Mouse (Mus musculus): Measurements from ENCODE around the gene Fpr2. TPM values are rescaled to one million over a fixed set of nuclear protein-coding genes. Genes with fewer than 3 reads are reported as not detected.

Gene Fpr2
- polyA plus RNA-seq, 1 experiment from 2014 or later, result 0.31 TPM

GRCm38 (mm10) chr17:17870892-17871550 is 16.6 kb upstream of the Fpr2 start:
- Histone ChIP-seq H3K4me3 (ENCODE audit: low read length) (no peak overlapping the region), H3K36me3 (ENCODE audit: control insufficient read depth, insufficient read depth, low read length) (no peaks in the 10 kb centered on the region), H3K27me3 (replicated peaks; ENCODE audit: control insufficient read depth, insufficient read depth, low read length) (no peaks in the 10 kb centered on the region), H3K4me2 (ENCODE audit: low read length) (no peak overlapping the region), H3K27ac (ENCODE audit: low read depth, low read length) (no peak overlapping the region), H3K9me3 (ENCODE audit: control insufficient read depth, low read length) (no peaks in the 10 kb centered on the region), H3K4me1 (ENCODE audit: control insufficient read depth, insufficient read depth, low read depth, low read length) (no peaks in the 10 kb centered on the region), H3K9ac (ENCODE audit: low read depth, low read length) (no peak overlapping the region)
- 84% methylated on average over 2 of the region's 2 CpGs for WGBS
- ATAC-seq, result no peak

- no peak for ATAC-seq
- no peak overlapping the region for H3K27ac ChIP-seq (ENCODE audit: low read depth, low read length)
- 81% methylated on average over 2 of the region's 2 CpGs for WGBS
- no peaks in the 10 kb centered on the region for H3K27me3 ChIP-seq (replicated peaks; ENCODE audit: control insufficient read depth, insufficient read depth, low read length)
- H3K4me1 ChIP-seq (ENCODE audit: control insufficient read depth, insufficient read depth, low read depth, low read length), result no peaks in the 10 kb centered on the region
- no peaks in the 10 kb centered on the region for H3K36me3 ChIP-seq (ENCODE audit: control insufficient read depth, insufficient read depth, low read length)
- no peak overlapping the region for H3K4me3 ChIP-seq (ENCODE audit: low read length)
- no peak overlapping the region for H3K4me2 ChIP-seq (ENCODE audit: low read length)
- H3K9ac ChIP-seq (ENCODE audit: low read depth, low read length), result no peak overlapping the region
- no peaks in the 10 kb centered on the region for H3K9me3 ChIP-seq (ENCODE audit: control insufficient read depth, low read length)
Measured at GRCm38 (mm10) chr17:17871697-17872096, 15.9 kb upstream of the Fpr2 start.

GRCm38 (mm10) chr17:17879347-17879746 is 8.3 kb upstream of the Fpr2 start:
- no peak overlapping the region for H3K4me2 ChIP-seq (ENCODE audit: low read length)
- H3K9me3 ChIP-seq (ENCODE audit: control insufficient read depth, low read length), result no peaks in the 10 kb centered on the region
- WGBS, result 94% methylated on average over 1 of the region's 1 CpGs
- no peaks in the 10 kb centered on the region for H3K4me1 ChIP-seq (ENCODE audit: control insufficient read depth, insufficient read depth, low read depth, low read length)
- H3K27ac ChIP-seq (ENCODE audit: low read depth, low read length), result no peak overlapping the region
- no peaks in the 10 kb centered on the region for H3K27me3 ChIP-seq (replicated peaks; ENCODE audit: control insufficient read depth, insufficient read depth, low read length)
- no peaks in the 10 kb centered on the region for H3K36me3 ChIP-seq (ENCODE audit: control insufficient read depth, insufficient read depth, low read length)
- no peak overlapping the region for H3K9ac ChIP-seq (ENCODE audit: low read depth, low read length)
- ATAC-seq, result no peak
- H3K4me3 ChIP-seq (ENCODE audit: low read length), result no peak overlapping the region

GRCm38 (mm10) chr17:17882672-17883071 is 5.0 kb upstream of the Fpr2 start:
- no peak overlapping the region for H3K4me3 ChIP-seq (ENCODE audit: low read length)
- H3K27me3 ChIP-seq (replicated peaks; ENCODE audit: control insufficient read depth, insufficient read depth, low read length), result no peaks in the 10 kb centered on the region
- no peak overlapping the region for H3K27ac ChIP-seq (ENCODE audit: low read depth, low read length)
- no peak overlapping the region for H3K4me2 ChIP-seq (ENCODE audit: low read length)
- H3K9ac ChIP-seq (ENCODE audit: low read depth, low read length), result no peak overlapping the region
- no peaks in the 10 kb centered on the region for H3K36me3 ChIP-seq (ENCODE audit: control insufficient read depth, insufficient read depth, low read length)
- ATAC-seq, result no peak
- no peaks in the 10 kb centered on the region for H3K9me3 ChIP-seq (ENCODE audit: control insufficient read depth, low read length)
- H3K4me1 ChIP-seq (ENCODE audit: control insufficient read depth, insufficient read depth, low read depth, low read length), result no peaks in the 10 kb centered on the region
- WGBS, result 88% methylated on average over 3 of the region's 3 CpGs

DNA sequence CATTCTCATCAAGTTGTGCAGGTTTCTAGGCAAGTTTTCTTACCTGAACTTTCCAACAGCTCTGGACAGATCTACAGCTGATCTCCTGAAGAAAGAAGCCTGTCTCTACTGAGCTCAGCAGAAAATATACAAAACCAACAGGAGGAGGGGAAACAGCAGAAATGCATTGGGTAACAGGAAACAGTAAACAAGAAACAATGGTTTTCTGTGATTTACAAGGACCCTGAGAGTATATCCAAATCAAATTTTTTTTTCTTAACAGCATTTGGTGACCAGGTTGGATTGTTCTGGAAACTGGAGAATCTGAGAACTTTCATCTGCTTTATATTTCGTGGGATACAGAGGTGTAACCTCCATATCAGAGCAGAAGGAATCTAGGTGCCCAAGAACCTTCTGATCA is 3.8 kb upstream of the Fpr2 start, which contains the start of gene Fpr1:
TSS of gene Fpr1 (minus strand) at position 101 of the 400 bp plus-strand sequence.
- no peak for ATAC-seq
- 55% methylated on average over 1 of the region's 1 CpGs for WGBS
- no peak within 1 kb of the TSS for H3K27ac ChIP-seq (ENCODE audit: low read depth, low read length)
- H3K36me3 ChIP-seq (ENCODE audit: control insufficient read depth, insufficient read depth, low read length), result no peaks in the 10 kb centered on the region
- H3K4me2 ChIP-seq (ENCODE audit: low read length), result no peak within 1 kb of the TSS
- H3K4me1 ChIP-seq (ENCODE audit: control insufficient read depth, insufficient read depth, low read depth, low read length), result no peaks in the 10 kb centered on the region
- no peak within 1 kb of the TSS for H3K9ac ChIP-seq (ENCODE audit: low read depth, low read length)
- no peaks in the 10 kb centered on the region for H3K27me3 ChIP-seq (replicated peaks; ENCODE audit: control insufficient read depth, insufficient read depth, low read length)
- no peak within 1 kb of the TSS for H3K4me3 ChIP-seq (ENCODE audit: low read length)
- H3K9me3 ChIP-seq (ENCODE audit: control insufficient read depth, low read length), result no peaks in the 10 kb centered on the region

DNA sequence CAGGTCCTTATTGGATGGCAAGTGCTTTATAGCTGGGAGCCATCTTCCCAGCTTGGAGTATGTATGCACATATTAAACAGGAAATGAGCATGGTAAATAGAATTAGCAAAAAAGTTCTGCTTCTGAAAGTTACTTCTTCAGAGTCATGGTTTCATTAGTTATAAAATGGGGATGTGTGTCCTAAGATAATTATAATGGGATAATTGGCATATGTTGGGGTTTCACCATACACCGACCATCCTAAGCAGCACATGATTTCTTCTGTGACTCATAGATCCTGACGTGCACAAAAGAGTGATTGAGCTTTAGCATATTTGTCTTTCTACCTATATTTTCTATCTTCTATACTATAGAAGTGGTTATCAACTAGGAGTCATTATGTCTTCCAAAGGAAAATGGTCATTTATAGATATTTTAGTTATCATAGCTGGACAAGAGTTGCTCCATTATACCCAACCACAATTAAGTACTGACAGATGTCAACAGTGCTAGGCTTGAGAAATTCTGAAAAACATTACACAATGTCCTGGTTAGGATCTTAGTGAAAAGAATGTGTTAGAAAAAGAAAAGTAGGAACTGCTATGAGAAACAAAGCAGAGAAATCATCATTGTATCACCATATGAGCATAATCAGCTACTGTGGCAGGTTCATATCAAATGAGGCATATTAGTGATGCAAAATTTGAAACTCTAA is 2.3 kb downstream of the Fpr2 start:
- Histone ChIP-seq H3K27me3 (replicated peaks; ENCODE audit: control insufficient read depth, insufficient read depth, low read length) (no peaks in the 10 kb centered on the region), H3K27ac (ENCODE audit: low read depth, low read length) (no peak overlapping the region), H3K4me3 (ENCODE audit: low read length) (no peak overlapping the region), H3K36me3 (ENCODE audit: control insufficient read depth, insufficient read depth, low read length) (no peaks in the 10 kb centered on the region), H3K4me1 (ENCODE audit: control insufficient read depth, insufficient read depth, low read depth, low read length) (no peaks in the 10 kb centered on the region), H3K9ac (ENCODE audit: low read depth, low read length) (no peak overlapping the region), H3K4me2 (ENCODE audit: low read length) (no peak overlapping the region), H3K9me3 (ENCODE audit: control insufficient read depth, low read length) (no peaks in the 10 kb centered on the region)
- no peak for ATAC-seq
- 88% methylated on average over 2 of the region's 2 CpGs for WGBS

GRCm38 (mm10) chr17:17896039-17896438 is 8.4 kb downstream of the Fpr2 start:
- 5% methylated on average over 4 of the region's 4 CpGs for WGBS
- H3K4me2 ChIP-seq (ENCODE audit: low read length), result no peak overlapping the region
- H3K4me1 ChIP-seq (ENCODE audit: control insufficient read depth, insufficient read depth, low read depth, low read length), result no peaks in the 10 kb centered on the region

DNA sequence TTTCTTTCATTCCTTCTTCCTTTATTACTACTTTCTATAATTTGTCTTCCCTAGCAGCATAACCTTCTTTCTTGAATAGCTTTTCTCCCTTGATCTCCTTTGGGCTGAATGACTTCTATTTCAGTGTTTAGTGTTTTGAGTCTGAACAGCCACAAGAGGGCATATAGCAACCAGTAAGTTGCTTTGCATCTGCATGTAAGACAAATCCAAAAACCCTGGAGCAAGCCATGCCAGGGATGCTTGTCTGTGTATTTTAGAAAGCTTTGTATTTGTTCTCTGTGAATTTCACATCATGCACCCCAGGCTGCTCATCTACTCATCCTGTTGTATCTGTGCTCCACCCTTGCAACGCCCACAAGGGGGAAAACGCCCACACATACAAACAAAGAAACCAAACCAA is 11.6 kb downstream of the Fpr2 start:
- peak; percentile 84; the same call in 1 of the 2 replicates for ATAC-seq

More at GRCm38 (mm10) chr17:17896039-17896438, 8.4 kb downstream of the Fpr2 start:
- H3K9ac ChIP-seq (ENCODE audit: low read depth, low read length), result no peak overlapping the region
- no peaks in the 10 kb centered on the region for H3K36me3 ChIP-seq (ENCODE audit: control insufficient read depth, insufficient read depth, low read length)
- ATAC-seq, result no peak
- H3K27me3 ChIP-seq (replicated peaks; ENCODE audit: control insufficient read depth, insufficient read depth, low read length), result no peaks in the 10 kb centered on the region
- H3K4me3 ChIP-seq (ENCODE audit: low read length), result no peak overlapping the region
- H3K27ac ChIP-seq (ENCODE audit: low read depth, low read length), result no peak overlapping the region
- no peaks in the 10 kb centered on the region for H3K9me3 ChIP-seq (ENCODE audit: control insufficient read depth, low read length)

DNA sequence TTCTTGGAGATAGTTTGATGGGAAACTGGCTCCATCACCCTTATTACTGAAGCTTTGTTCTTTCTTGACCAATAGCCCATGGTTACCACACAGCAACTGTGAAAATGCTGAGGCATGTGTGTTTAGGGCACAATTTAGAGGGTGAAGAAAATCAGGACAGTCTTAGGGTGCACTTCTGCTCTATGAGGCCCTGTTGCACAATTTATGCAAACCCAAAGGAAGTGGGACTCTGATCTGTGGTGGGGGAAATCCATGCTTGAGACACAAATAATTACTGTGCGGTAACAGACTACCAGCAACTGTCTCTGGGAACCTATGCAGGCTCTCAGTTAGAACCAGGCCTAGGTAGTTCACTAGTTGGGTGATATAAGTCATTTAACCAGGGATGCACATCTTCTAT is 13.1 kb downstream of the Fpr2 start:
- ATAC-seq, result no peak
- H3K9ac ChIP-seq (ENCODE audit: low read depth, low read length), result no peak overlapping the region
- no peak overlapping the region for H3K27ac ChIP-seq (ENCODE audit: low read depth, low read length)
- H3K4me2 ChIP-seq (ENCODE audit: low read length), result no peak overlapping the region
- no peaks in the 10 kb centered on the region for H3K4me1 ChIP-seq (ENCODE audit: control insufficient read depth, insufficient read depth, low read depth, low read length)
- H3K27me3 ChIP-seq (replicated peaks; ENCODE audit: control insufficient read depth, insufficient read depth, low read length), result no peaks in the 10 kb centered on the region
- H3K36me3 ChIP-seq (ENCODE audit: control insufficient read depth, insufficient read depth, low read length), result no peaks in the 10 kb centered on the region
- no peaks in the 10 kb centered on the region for H3K9me3 ChIP-seq (ENCODE audit: control insufficient read depth, low read length)
- 87% methylated on average over 1 of the region's 1 CpGs for WGBS
- no peak overlapping the region for H3K4me3 ChIP-seq (ENCODE audit: low read length)

More for the DNA sequence above, 11.6 kb downstream of the Fpr2 start:
- Histone ChIP-seq H3K9ac (ENCODE audit: low read depth, low read length) (no peak overlapping the region), H3K4me2 (ENCODE audit: low read length) (no peak overlapping the region), H3K4me1 (ENCODE audit: control insufficient read depth, insufficient read depth, low read depth, low read length) (no peaks in the 10 kb centered on the region), H3K27ac (ENCODE audit: low read depth, low read length) (no peak overlapping the region), H3K4me3 (ENCODE audit: low read length) (no peak overlapping the region), H3K27me3 (replicated peaks; ENCODE audit: control insufficient read depth, insufficient read depth, low read length) (no peaks in the 10 kb centered on the region), H3K36me3 (ENCODE audit: control insufficient read depth, insufficient read depth, low read length) (no peaks in the 10 kb centered on the region), H3K9me3 (ENCODE audit: control insufficient read depth, low read length) (no peaks in the 10 kb centered on the region)
- WGBS, result 81% methylated on average over 2 of the region's 2 CpGs

Measured in hindbrain, embryonic 16.5 days (tissue).